Mouse (Mus musculus): ENCODE measurements around the gene Exd2. TPM values are rescaled to one million over a fixed set of nuclear protein-coding genes. Genes with fewer than 3 reads are reported as not detected.
"Not testable (repeated sequence)": the region's sequence is repeated elsewhere in the genome, so short reads cannot be mapped to it uniquely, and the experiment has no call there.

Gene Exd2
- polyA plus RNA-seq, 1 experiment from 2014 or later = 16.3 TPM

GRCm38 (mm10) chr12:80444525-80445109 lies 18.3 kb upstream of the Exd2 start:
- Histone ChIP-seq H3K9ac (no peak overlapping the region), H3K36me3 (no peaks in the 10 kb centered on the region), H3K4me2 (no peak overlapping the region), H3K27me3 (no peaks in the 10 kb centered on the region; the same call in 1 of the 2 replicates), H3K4me3 (no peak overlapping the region), H3K27ac (no peak overlapping the region), H3K9me3 (replicated peaks) (no peaks in the 10 kb centered on the region), H3K4me1 (replicated peaks) (no peaks in the 10 kb centered on the region)
- 76% methylated on average over 9 of the region's 9 CpGs for WGBS
- no peak for ATAC-seq (replicated peaks; ENCODE audit: insufficient number of reproducible peaks, insufficient read depth, low FRiP score, low read depth)

- no peak for ATAC-seq (replicated peaks; ENCODE audit: insufficient number of reproducible peaks, insufficient read depth, low FRiP score, low read depth)
- H3K4me1 ChIP-seq (replicated peaks) = no peaks in the 10 kb centered on the region
- H3K4me2 ChIP-seq = no peak overlapping the region
- WGBS = 70% methylated on average over 1 of the region's 1 CpGs
- H3K9me3 ChIP-seq (replicated peaks) = no peaks in the 10 kb centered on the region
- H3K36me3 ChIP-seq = no peaks in the 10 kb centered on the region
- H3K27ac ChIP-seq = no peak overlapping the region
- no peak overlapping the region for H3K4me3 ChIP-seq
- H3K9ac ChIP-seq = no peak overlapping the region
- no peaks in the 10 kb centered on the region for H3K27me3 ChIP-seq
Observed at GRCm38 (mm10) chr12:80453506-80453905, 9.4 kb upstream of the Exd2 start.

GRCm38 (mm10) chr12:80458033-80458432 lies 4.9 kb upstream of the Exd2 start:
- no peaks in the 10 kb centered on the region for H3K36me3 ChIP-seq
- ATAC-seq (replicated peaks; ENCODE audit: insufficient number of reproducible peaks, insufficient read depth, low FRiP score, low read depth) = no peak
- no peaks in the 10 kb centered on the region for H3K27me3 ChIP-seq
- no peaks in the 10 kb centered on the region for H3K9me3 ChIP-seq (replicated peaks)
- no peak overlapping the region for H3K4me2 ChIP-seq
- H3K4me3 ChIP-seq = no peak overlapping the region
- no peak overlapping the region for H3K27ac ChIP-seq
- 81% methylated on average over 5 of the region's 5 CpGs for WGBS
- no peak overlapping the region for H3K9ac ChIP-seq
- no peaks in the 10 kb centered on the region for H3K4me1 ChIP-seq (replicated peaks)

GRCm38 (mm10) chr12:80462292-80462896 lies 501 bp upstream of the Exd2 start:
- Histone ChIP-seq H3K4me3 (peak overlapping the region; percentile 95), H3K27ac (peak overlapping the region; percentile 90), H3K4me2 (peak overlapping the region; percentile 84), H3K9ac (peak overlapping the region; percentile 80)
- H3K9me3 ChIP-seq (replicated peaks); H3K4me1 ChIP-seq (replicated peaks); H3K36me3 ChIP-seq; ATAC-seq (replicated peaks; ENCODE audit: insufficient number of reproducible peaks, insufficient read depth, low FRiP score, low read depth); H3K27me3 ChIP-seq: not testable (repeated sequence)
- WGBS = 6% methylated on average over 10 of the region's 10 CpGs

GRCm38 (mm10) chr12:80463666-80464269 lies 873 bp downstream of the Exd2 start:
- Histone ChIP-seq H3K27ac (peak overlapping the region; percentile 90), H3K9ac (peak overlapping the region; percentile 80), H3K36me3 (no peaks in the 10 kb centered on the region), H3K27me3 (no peaks in the 10 kb centered on the region), H3K4me3 (peak overlapping the region; percentile 95), H3K9me3 (replicated peaks) (no peaks in the 10 kb centered on the region), H3K4me2 (peak overlapping the region; percentile 84), H3K4me1 (replicated peaks) (peaks cover 4% of the 10 kb centered on the region; the same call in 1 of the 2 replicates)
- WGBS = 8% methylated on average over 17 of the region's 17 CpGs
- ATAC-seq (replicated peaks; ENCODE audit: insufficient number of reproducible peaks, insufficient read depth, low FRiP score, low read depth) = no peak

GRCm38 (mm10) chr12:80470206-80470605 lies 7.3 kb downstream of the Exd2 start:
- Histone ChIP-seq H3K4me3 (no peak overlapping the region), H3K36me3 (no peaks in the 10 kb centered on the region), H3K27ac (no peak overlapping the region), H3K9ac (no peak overlapping the region), H3K9me3 (replicated peaks) (no peaks in the 10 kb centered on the region), H3K4me2 (no peak overlapping the region), H3K27me3 (no peaks in the 10 kb centered on the region), H3K4me1 (replicated peaks) (no peaks in the 10 kb centered on the region; the same call in 1 of the 2 replicates)
- WGBS = 51% methylated on average over 2 of the region's 2 CpGs
- no peak for ATAC-seq (replicated peaks; ENCODE audit: insufficient number of reproducible peaks, insufficient read depth, low FRiP score, low read depth)

GRCm38 (mm10) chr12:80471926-80472325 lies 9.0 kb downstream of the Exd2 start:
- ATAC-seq (replicated peaks; ENCODE audit: insufficient number of reproducible peaks, insufficient read depth, low FRiP score, low read depth) = no peak
- no peak overlapping the region for H3K9ac ChIP-seq
- no peak overlapping the region for H3K4me3 ChIP-seq
- no peaks in the 10 kb centered on the region for H3K9me3 ChIP-seq (replicated peaks)
- no peaks in the 10 kb centered on the region for H3K27me3 ChIP-seq
- 0 out of 2 replicates have a peak, but pooled peaks cover 3% of the 10 kb centered on the region for H3K36me3 ChIP-seq
- H3K27ac ChIP-seq = no peak overlapping the region
- 38% methylated on average over 4 of the region's 4 CpGs for WGBS
- no peak overlapping the region for H3K4me2 ChIP-seq
- H3K4me1 ChIP-seq (replicated peaks) = no peaks in the 10 kb centered on the region; the same call in 1 of the 2 replicates

- no peak overlapping the region for H3K4me3 ChIP-seq
- H3K9me3 ChIP-seq (replicated peaks) = no peaks in the 10 kb centered on the region
- 0 out of 2 replicates have a peak, but pooled peaks cover 3% of the 10 kb centered on the region for H3K36me3 ChIP-seq
- H3K4me2 ChIP-seq = no peak overlapping the region
- H3K27ac ChIP-seq = no peak overlapping the region
- no peak for ATAC-seq (replicated peaks; ENCODE audit: insufficient number of reproducible peaks, insufficient read depth, low FRiP score, low read depth)
- no peak overlapping the region for H3K9ac ChIP-seq
- WGBS = 66% methylated on average over 3 of the region's 3 CpGs
- no peaks in the 10 kb centered on the region for H3K27me3 ChIP-seq
- no peaks in the 10 kb centered on the region; the same call in 1 of the 2 replicates for H3K4me1 ChIP-seq (replicated peaks)
Observed at GRCm38 (mm10) chr12:80473731-80474130, 10.8 kb downstream of the Exd2 start.

GRCm38 (mm10) chr12:80479986-80480385 lies 17.1 kb downstream of the Exd2 start:
- no peak for ATAC-seq (replicated peaks; ENCODE audit: insufficient number of reproducible peaks, insufficient read depth, low FRiP score, low read depth)
- H3K36me3 ChIP-seq = peaks cover 9% of the 10 kb centered on the region; the same call in 1 of the 2 replicates
- H3K27me3 ChIP-seq = no peaks in the 10 kb centered on the region
- no peak overlapping the region for H3K4me2 ChIP-seq
- H3K4me1 ChIP-seq (replicated peaks) = peaks cover 7% of the 10 kb centered on the region; the same call in 1 of the 2 replicates
- no peak overlapping the region for H3K4me3 ChIP-seq
- no peaks in the 10 kb centered on the region for H3K9me3 ChIP-seq (replicated peaks)
- WGBS = 58% methylated on average over 3 of the region's 3 CpGs
- H3K27ac ChIP-seq = no peak overlapping the region
- no peak overlapping the region for H3K9ac ChIP-seq

GRCm38 (mm10) chr12:80483397-80483796 lies 20.5 kb downstream of the Exd2 start:
- ATAC-seq (replicated peaks; ENCODE audit: insufficient number of reproducible peaks, insufficient read depth, low FRiP score, low read depth) = no peak
- Histone ChIP-seq H3K36me3 (peaks cover 9% of the 10 kb centered on the region; the same call in 1 of the 2 replicates), H3K27ac (no peak overlapping the region), H3K9ac (no peak overlapping the region), H3K9me3 (replicated peaks) (no peaks in the 10 kb centered on the region), H3K27me3 (no peaks in the 10 kb centered on the region), H3K4me3 (no peak overlapping the region), H3K4me2 (no peak overlapping the region), H3K4me1 (replicated peaks) (peaks cover 7% of the 10 kb centered on the region; the same call in 1 of the 2 replicates)
- WGBS = 85% methylated on average over 3 of the region's 3 CpGs

- no peak overlapping the region for H3K4me2 ChIP-seq
- 90% methylated on average over 5 of the region's 5 CpGs for WGBS
- no peaks in the 10 kb centered on the region for H3K27me3 ChIP-seq
- no peak overlapping the region for H3K27ac ChIP-seq
- H3K9ac ChIP-seq = no peak overlapping the region
- no peaks in the 10 kb centered on the region for H3K4me1 ChIP-seq (replicated peaks)
- ATAC-seq (replicated peaks; ENCODE audit: insufficient number of reproducible peaks, insufficient read depth, low FRiP score, low read depth) = no peak
- peaks cover 41% of the 10 kb centered on the region for H3K36me3 ChIP-seq
- H3K9me3 ChIP-seq (replicated peaks) = no peaks in the 10 kb centered on the region
- H3K4me3 ChIP-seq = no peak overlapping the region
Observed at GRCm38 (mm10) chr12:80493311-80493710, 30.4 kb downstream of the Exd2 start.
